Mouse (Mus musculus): ENCODE results near the gene Kel. TPM values are rescaled to one million over a fixed set of nuclear protein-coding genes. Genes with fewer than 3 reads are reported as not detected.

Gene Kel
- polyA plus RNA-seq, 1 experiment from 2014 or later, result 0.56 TPM

DNA sequence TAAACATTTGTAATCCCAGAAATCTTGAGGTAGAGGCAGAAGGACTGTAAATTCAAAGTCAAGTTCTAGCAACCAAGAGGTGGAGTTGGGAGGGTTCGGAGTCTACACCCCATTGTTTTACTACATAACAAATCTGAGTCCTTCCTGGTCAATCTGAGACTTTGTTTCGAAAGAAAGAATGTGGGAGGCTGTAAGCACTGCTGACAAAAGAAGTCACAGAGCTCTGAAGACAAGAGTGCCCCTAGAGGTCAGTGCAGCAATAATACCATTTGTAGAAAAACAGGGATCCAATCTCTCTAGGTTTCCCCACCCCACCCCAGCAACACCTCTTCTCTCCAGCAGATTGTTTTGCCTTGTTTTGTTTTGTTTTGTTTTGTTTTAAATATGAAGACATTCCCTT, 41.8 kb downstream of the Kel start:
- ATAC-seq (no peak), DNase-seq (ENCODE audit: low spot score) (peak; percentile 3)
- Histone ChIP-seq H3K4me1 (ENCODE audit: control insufficient read depth, insufficient read depth, low read length) (no peaks in the 10 kb centered on the region), H3K4me2 (ENCODE audit: low read length) (no peak overlapping the region), H3K27ac (ENCODE audit: low read depth, low read length) (no peak overlapping the region), H3K36me3 (ENCODE audit: control insufficient read depth, insufficient read depth, low read length) (no peaks in the 10 kb centered on the region), H3K9ac (ENCODE audit: low read length) (no peak overlapping the region), H3K4me3 (ENCODE audit: low read depth, low read length) (no peak overlapping the region), H3K27me3 (replicated peaks; ENCODE audit: control insufficient read depth, insufficient read depth, low read length) (no peaks in the 10 kb centered on the region), H3K9me3 (replicated peaks; ENCODE audit: control insufficient read depth, low read length) (no peaks in the 10 kb centered on the region)
- 33% methylated on average over 2 of the region's 2 CpGs for WGBS

DNA sequence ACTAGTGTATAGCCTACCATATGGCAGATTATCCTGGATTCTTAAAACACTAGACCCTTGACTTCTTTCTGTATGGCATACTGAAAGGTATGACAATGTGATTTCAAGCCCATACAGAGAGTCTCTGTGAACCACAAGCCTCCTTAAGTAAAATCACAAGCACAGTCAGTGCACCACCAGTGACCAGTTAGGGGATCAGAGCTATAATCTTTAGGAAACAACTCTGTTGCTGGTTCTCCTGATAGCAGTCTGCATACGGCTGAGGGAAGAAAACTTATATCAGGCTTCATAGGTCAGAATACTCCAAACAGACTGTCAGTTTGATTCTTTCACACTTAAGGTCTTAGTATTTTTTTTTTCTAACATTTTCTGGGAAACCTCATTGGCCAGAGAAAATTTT, 45.7 kb downstream of the Kel start:
- 86% methylated on average over 1 of the region's 1 CpGs for WGBS
- H3K27ac ChIP-seq (ENCODE audit: low read depth, low read length), result no peak overlapping the region
- no peak for ATAC-seq

DNA sequence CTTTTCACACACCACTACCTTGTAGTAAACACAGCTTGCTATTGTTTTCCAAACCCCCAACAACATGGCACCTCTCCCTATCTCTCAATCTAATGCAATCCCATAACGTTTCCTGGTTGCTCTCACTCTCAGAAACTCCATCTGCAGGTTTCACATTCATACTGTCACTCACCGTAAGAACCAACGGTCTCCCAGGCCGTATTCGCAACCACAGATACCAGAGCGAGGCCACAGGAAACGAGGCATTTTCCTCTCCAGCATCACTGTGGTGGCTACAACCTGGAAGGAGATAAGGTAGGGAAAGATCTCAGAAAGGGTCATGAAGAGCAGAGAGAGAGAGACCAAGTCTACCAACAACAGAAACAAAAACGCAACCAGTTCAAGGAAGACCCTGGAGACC, 49.5 kb downstream of the Kel start:
- H3K9me3 ChIP-seq (replicated peaks; ENCODE audit: control insufficient read depth, low read length), result no peaks in the 10 kb centered on the region
- DNase-seq (ENCODE audit: low spot score), result no peak
- H3K4me2 ChIP-seq (ENCODE audit: low read length), result no peak overlapping the region
- 86% methylated on average over 8 of the region's 8 CpGs for WGBS
- H3K4me3 ChIP-seq (ENCODE audit: low read depth, low read length), result no peak overlapping the region
- no peaks in the 10 kb centered on the region for H3K27me3 ChIP-seq (replicated peaks; ENCODE audit: control insufficient read depth, insufficient read depth, low read length)
- no peaks in the 10 kb centered on the region for H3K4me1 ChIP-seq (ENCODE audit: control insufficient read depth, insufficient read depth, low read length)
- no peak overlapping the region for H3K9ac ChIP-seq (ENCODE audit: low read length)
- no peak overlapping the region for H3K27ac ChIP-seq (ENCODE audit: low read depth, low read length)
- ATAC-seq, result no peak
- no peaks in the 10 kb centered on the region for H3K36me3 ChIP-seq (ENCODE audit: control insufficient read depth, insufficient read depth, low read length)

More for the DNA sequence above, 45.7 kb downstream of the Kel start:
- Histone ChIP-seq H3K4me3 (ENCODE audit: low read depth, low read length) (no peak overlapping the region), H3K36me3 (ENCODE audit: control insufficient read depth, insufficient read depth, low read length) (no peaks in the 10 kb centered on the region), H3K4me2 (ENCODE audit: low read length) (no peak overlapping the region), H3K9me3 (replicated peaks; ENCODE audit: control insufficient read depth, low read length) (no peaks in the 10 kb centered on the region), H3K9ac (ENCODE audit: low read length) (no peak overlapping the region), H3K27me3 (replicated peaks; ENCODE audit: control insufficient read depth, insufficient read depth, low read length) (no peaks in the 10 kb centered on the region), H3K4me1 (ENCODE audit: control insufficient read depth, insufficient read depth, low read length) (no peaks in the 10 kb centered on the region)
- no peak for DNase-seq (ENCODE audit: low spot score)

DNA sequence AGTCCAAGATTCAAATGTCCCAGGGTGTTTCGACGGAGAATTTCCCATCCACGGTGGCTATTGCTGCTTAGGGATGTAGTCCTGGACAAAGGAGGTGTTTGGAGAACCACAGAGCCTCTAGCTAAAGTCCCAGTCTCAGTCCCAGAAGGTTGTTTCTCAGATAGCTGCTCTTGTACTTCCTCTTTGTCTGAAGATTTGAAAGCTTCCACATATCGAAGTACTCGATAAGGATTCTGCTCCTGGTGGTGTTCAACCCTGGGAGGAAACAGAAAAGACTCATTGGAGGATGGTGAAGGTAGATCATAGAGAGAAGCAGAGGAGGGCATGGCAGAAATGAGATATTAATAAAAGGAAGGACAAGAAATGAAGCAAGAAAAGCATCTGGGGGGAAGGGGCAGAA, 51.0 kb downstream of the Kel start:
- no peak for ATAC-seq
- H3K4me3 ChIP-seq (ENCODE audit: low read depth, low read length), result no peak overlapping the region
- 98% methylated on average over 5 of the region's 5 CpGs for WGBS

DNA sequence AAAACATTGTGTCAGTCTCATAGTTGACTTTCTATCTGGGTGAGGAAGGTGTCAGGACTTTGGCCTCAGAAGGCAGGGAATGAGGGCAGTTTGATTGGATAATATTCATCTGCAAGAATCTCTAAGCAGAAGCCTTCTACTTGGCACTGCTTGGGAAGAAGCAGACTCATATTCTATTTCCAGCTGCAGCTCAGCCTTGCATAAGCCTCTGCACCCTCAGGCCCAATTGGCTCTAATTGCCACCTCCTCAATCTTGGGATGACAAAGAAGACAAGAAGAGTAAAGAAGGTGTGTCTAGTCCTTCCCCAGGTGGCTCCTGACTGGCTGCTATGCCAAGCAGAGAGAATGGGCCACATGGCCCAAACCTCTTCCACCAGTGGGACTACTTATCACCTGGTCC, 57.5 kb downstream of the Kel start:
- Histone ChIP-seq H3K9me3 (replicated peaks; ENCODE audit: control insufficient read depth, low read length) (no peaks in the 10 kb centered on the region), H3K4me1 (ENCODE audit: control insufficient read depth, insufficient read depth, low read length) (no peaks in the 10 kb centered on the region), H3K9ac (ENCODE audit: low read length) (no peak overlapping the region), H3K4me3 (ENCODE audit: low read depth, low read length) (no peak overlapping the region), H3K4me2 (ENCODE audit: low read length) (no peak overlapping the region), H3K36me3 (ENCODE audit: control insufficient read depth, insufficient read depth, low read length) (no peaks in the 10 kb centered on the region), H3K27me3 (replicated peaks; ENCODE audit: control insufficient read depth, insufficient read depth, low read length) (no peaks in the 10 kb centered on the region), H3K27ac (ENCODE audit: low read depth, low read length) (no peak overlapping the region)
- no peak for ATAC-seq
- no peak for DNase-seq (ENCODE audit: low spot score)

More for the DNA sequence above, 51.0 kb downstream of the Kel start:
- H3K4me2 ChIP-seq (ENCODE audit: low read length), result no peak overlapping the region
- H3K4me1 ChIP-seq (ENCODE audit: control insufficient read depth, insufficient read depth, low read length), result no peaks in the 10 kb centered on the region
- H3K9me3 ChIP-seq (replicated peaks; ENCODE audit: control insufficient read depth, low read length), result no peaks in the 10 kb centered on the region
- H3K27ac ChIP-seq (ENCODE audit: low read depth, low read length), result no peak overlapping the region
- no peaks in the 10 kb centered on the region for H3K27me3 ChIP-seq (replicated peaks; ENCODE audit: control insufficient read depth, insufficient read depth, low read length)
- no peak for DNase-seq (ENCODE audit: low spot score)
- H3K9ac ChIP-seq (ENCODE audit: low read length), result no peak overlapping the region
- H3K36me3 ChIP-seq (ENCODE audit: control insufficient read depth, insufficient read depth, low read length), result no peaks in the 10 kb centered on the region

DNA sequence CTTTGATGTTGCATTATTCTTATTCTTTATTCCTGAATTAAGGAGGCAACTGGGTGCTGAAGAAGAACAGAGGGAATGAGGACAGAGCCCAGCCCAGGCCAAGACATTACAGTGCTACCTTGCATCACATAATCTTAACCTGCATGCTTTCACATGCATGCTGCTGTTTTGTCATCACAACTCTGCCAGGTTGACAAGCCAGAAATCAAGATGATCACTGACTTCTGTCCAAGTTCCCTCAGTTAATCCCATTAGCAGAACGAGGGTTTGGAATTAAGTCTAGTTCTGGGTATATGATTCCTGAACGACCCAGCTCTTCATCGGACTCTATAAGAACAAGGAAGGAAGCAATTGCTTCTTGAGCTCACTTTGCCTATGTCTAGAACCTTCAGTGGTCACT, 57.9 kb downstream of the Kel start:
- no peaks in the 10 kb centered on the region for H3K4me1 ChIP-seq (ENCODE audit: control insufficient read depth, insufficient read depth, low read length)
- H3K9me3 ChIP-seq (replicated peaks; ENCODE audit: control insufficient read depth, low read length), result no peaks in the 10 kb centered on the region
- DNase-seq (ENCODE audit: low spot score) (no peak), ATAC-seq (no peak)
- no peak overlapping the region for H3K4me2 ChIP-seq (ENCODE audit: low read length)
- no peak overlapping the region for H3K4me3 ChIP-seq (ENCODE audit: low read depth, low read length)
- WGBS, result 85% methylated on average over 3 of the region's 3 CpGs
- H3K36me3 ChIP-seq (ENCODE audit: control insufficient read depth, insufficient read depth, low read length), result no peaks in the 10 kb centered on the region
- H3K27me3 ChIP-seq (replicated peaks; ENCODE audit: control insufficient read depth, insufficient read depth, low read length), result no peaks in the 10 kb centered on the region
- no peak overlapping the region for H3K27ac ChIP-seq (ENCODE audit: low read depth, low read length)
- H3K9ac ChIP-seq (ENCODE audit: low read length), result no peak overlapping the region

DNA sequence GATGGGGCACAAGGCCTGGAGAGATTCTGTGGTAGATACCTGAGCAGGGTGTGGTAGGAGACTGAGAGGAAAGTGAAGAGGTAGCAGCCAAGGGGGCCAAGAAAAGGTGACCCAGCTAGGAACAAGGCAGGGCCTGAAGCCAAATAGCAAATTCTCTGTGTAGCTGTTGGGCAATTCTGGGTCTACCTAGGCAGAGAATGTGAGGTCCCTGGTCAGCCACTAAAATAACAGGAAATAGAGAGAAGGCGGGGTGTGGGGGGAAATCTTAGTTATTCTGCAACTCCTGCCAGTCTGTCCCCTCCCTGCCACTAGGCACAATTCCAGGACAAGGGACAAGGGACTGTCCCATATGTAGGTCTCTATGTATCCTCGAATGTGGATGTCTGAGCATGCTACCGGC, 60.9 kb downstream of the Kel start:
- Histone ChIP-seq H3K4me3 (ENCODE audit: low read depth, low read length) (no peak overlapping the region), H3K27ac (ENCODE audit: low read depth, low read length) (no peak overlapping the region), H3K4me1 (ENCODE audit: control insufficient read depth, insufficient read depth, low read length) (no peaks in the 10 kb centered on the region), H3K9me3 (replicated peaks; ENCODE audit: control insufficient read depth, low read length) (no peaks in the 10 kb centered on the region), H3K4me2 (ENCODE audit: low read length) (no peak overlapping the region), H3K27me3 (replicated peaks; ENCODE audit: control insufficient read depth, insufficient read depth, low read length) (no peaks in the 10 kb centered on the region), H3K36me3 (ENCODE audit: control insufficient read depth, insufficient read depth, low read length) (no peaks in the 10 kb centered on the region), H3K9ac (ENCODE audit: low read length) (no peak overlapping the region)
- 88% methylated on average over 3 of the region's 3 CpGs for WGBS
- ATAC-seq (no peak), DNase-seq (ENCODE audit: low spot score) (no peak)

DNA sequence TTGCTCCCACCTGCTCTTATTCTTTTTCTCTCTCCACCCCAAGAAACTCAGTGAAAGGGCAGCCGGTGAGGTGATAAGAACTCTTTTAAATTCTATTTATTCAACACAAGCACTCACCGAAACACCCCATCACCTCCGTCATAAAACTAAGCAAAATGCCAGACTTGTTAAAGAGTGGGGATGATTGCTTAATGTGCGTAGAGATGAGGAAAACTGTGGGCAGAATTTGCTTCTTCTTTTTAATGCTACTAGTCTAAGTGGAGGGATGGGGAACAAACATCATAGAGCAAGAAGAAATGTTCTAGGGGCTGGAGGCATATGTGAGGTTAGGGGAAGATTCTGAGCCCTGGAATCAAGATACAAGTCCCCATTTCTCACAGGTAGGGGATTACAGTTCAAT, 61.4 kb downstream of the Kel start:
- no peaks in the 10 kb centered on the region for H3K27me3 ChIP-seq (replicated peaks; ENCODE audit: control insufficient read depth, insufficient read depth, low read length)
- no peaks in the 10 kb centered on the region for H3K4me1 ChIP-seq (ENCODE audit: control insufficient read depth, insufficient read depth, low read length)
- DNase-seq (ENCODE audit: low spot score) (no peak), ATAC-seq (no peak)
- no peak overlapping the region for H3K27ac ChIP-seq (ENCODE audit: low read depth, low read length)
- no peaks in the 10 kb centered on the region for H3K9me3 ChIP-seq (replicated peaks; ENCODE audit: control insufficient read depth, low read length)
- no peak overlapping the region for H3K4me3 ChIP-seq (ENCODE audit: low read depth, low read length)
- H3K4me2 ChIP-seq (ENCODE audit: low read length), result no peak overlapping the region
- H3K9ac ChIP-seq (ENCODE audit: low read length), result no peak overlapping the region
- 88% methylated on average over 4 of the region's 4 CpGs for WGBS
- no peaks in the 10 kb centered on the region for H3K36me3 ChIP-seq (ENCODE audit: control insufficient read depth, insufficient read depth, low read length)

DNA sequence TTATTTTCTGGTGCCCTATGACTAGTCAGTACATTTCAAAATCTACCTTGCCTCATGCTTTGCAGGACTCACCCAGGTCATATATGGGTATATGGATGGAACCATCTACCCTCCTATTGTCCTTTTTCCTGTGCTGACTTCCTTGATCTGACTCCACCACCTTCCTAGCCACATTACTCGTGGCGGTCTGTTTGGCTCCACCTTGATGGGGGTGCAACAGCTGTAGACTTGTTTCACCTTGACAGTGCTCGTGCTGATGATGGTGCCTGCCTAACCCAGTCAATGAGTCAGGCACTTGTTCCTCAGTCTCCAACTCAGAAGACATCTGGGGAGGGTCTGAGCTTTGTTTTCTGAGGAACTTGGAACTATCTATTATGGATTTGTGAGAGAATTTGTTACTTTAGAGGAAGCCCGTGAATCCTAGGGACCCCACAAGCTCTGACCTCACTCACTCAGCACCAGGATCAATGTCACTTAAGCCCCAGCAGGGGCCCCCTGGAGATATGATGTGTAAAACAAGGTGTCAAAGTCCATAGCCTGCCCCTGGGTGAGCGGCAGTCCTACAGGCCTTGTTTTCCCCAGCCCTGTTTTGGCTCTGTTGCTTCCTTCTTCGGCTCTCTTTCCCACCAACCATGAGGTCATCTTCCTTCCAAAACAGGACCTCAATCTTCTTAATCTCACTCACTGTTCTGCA, 62.8 kb downstream of the Kel start:
- Histone ChIP-seq H3K9ac (ENCODE audit: low read length) (no peak overlapping the region), H3K4me3 (ENCODE audit: low read depth, low read length) (no peak overlapping the region), H3K4me2 (ENCODE audit: low read length) (no peak overlapping the region), H3K36me3 (ENCODE audit: control insufficient read depth, insufficient read depth, low read length) (no peaks in the 10 kb centered on the region), H3K9me3 (replicated peaks; ENCODE audit: control insufficient read depth, low read length) (no peaks in the 10 kb centered on the region), H3K27ac (ENCODE audit: low read depth, low read length) (no peak overlapping the region), H3K4me1 (ENCODE audit: control insufficient read depth, insufficient read depth, low read length) (no peaks in the 10 kb centered on the region), H3K27me3 (replicated peaks; ENCODE audit: control insufficient read depth, insufficient read depth, low read length) (no peaks in the 10 kb centered on the region)
- DNase-seq (ENCODE audit: low spot score) (no peak), ATAC-seq (no peak)
- 84% methylated on average over 6 of the region's 6 CpGs for WGBS

All from forebrain, embryonic 14.5 days (tissue).